Comparison of ENCODE assay signal across 9 mouse cellular contexts in the genomic region with DNA sequence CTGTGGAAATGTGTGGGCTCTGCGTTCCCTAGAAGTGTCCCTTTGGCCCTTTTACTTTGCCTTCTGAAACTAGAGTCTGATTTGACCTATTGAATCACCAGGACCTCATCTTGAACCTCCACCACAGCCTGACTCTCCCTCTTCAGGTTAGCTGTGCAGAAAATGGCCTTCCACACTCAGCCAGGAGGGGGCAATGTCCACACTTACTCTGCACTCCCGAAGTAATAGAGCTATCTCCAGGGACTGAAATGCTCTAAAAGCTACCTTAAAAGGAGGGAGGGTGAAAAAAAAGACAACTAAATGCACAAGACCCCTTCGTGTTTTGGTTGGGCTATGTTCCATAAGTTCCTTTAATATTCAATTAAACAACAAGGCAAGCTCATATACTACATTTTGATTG. TPM values are rescaled to one million over a fixed set of nuclear protein-coding genes. Genes with fewer than 3 reads are reported as not detected.
DNase-seq lines count a peak whose midpoint lies in the region; ATAC-seq and TF ChIP-seq lines count a peak whose summit lies in the region.
"Had no signal": no experiment of that assay in that cellular context is flagged by ENCODE, and none has a peak within 500 bp of the region (broad histone marks: within the 10 kb centered on the region; RNA-seq: fewer than 3 reads in every experiment).

No protein-coding gene starts in this region.

- 22% methylated on average over 3 of the region's 3 CpGs for WGBS in hindbrain, postnatal 0 days
- 15% methylated on average over 3 of the region's 3 CpGs for WGBS in liver, embryonic 13.5 days (ENCODE audit: insufficient replicate concordance)

- H3K9ac ChIP-seq in hindbrain, postnatal 0 days (replicated peaks; ENCODE audit: low read length) = no peak overlapping the region
- H3K9ac ChIP-seq in liver, embryonic 13.5 days = no peak overlapping the region

- TF ChIP-seq POLR2A in embryonic fibroblast, embryonic 13.5 days (IDR thresholded peaks at IDR 0.05; ENCODE audit: low read depth, low read length) = no peak

- peak; percentile 76; the same call in 1 of the 2 replicates for TF ChIP-seq CTCF in embryonic fibroblast, embryonic 13.5 days (IDR thresholded peaks at IDR 0.05; ENCODE audit: borderline replicate concordance, insufficient read depth, low read length)
- peak; percentile 80 for TF ChIP-seq CTCF in hindbrain, postnatal 0 days (IDR thresholded peaks at IDR 0.05; ENCODE audit: low read depth)

- H3K9me3 ChIP-seq in hindbrain, postnatal 0 days (ENCODE audit: low read length) = no peaks in the 10 kb centered on the region
- no peaks in the 10 kb centered on the region for H3K9me3 ChIP-seq in liver, embryonic 13.5 days (replicated peaks)

- no peak overlapping the region for H3K4me2 ChIP-seq in hindbrain, postnatal 0 days (ENCODE audit: low read depth, low read length)
- no peak overlapping the region for H3K4me2 ChIP-seq in liver, embryonic 13.5 days

- H3K4me3 ChIP-seq in embryonic fibroblast, embryonic 13.5 days (ENCODE audit: insufficient read depth, low read length) = no peak overlapping the region
- no peak overlapping the region for H3K4me3 ChIP-seq in hindbrain, postnatal 0 days (ENCODE audit: low read length)
- H3K4me3 ChIP-seq in liver, embryonic 13.5 days (replicated peaks) = no peak overlapping the region

- peaks cover 34% of the 10 kb centered on the region for H3K36me3 ChIP-seq in hindbrain, postnatal 0 days (ENCODE audit: insufficient read depth, low read length)
- peaks cover 35% of the 10 kb centered on the region for H3K36me3 ChIP-seq in liver, embryonic 13.5 days

- no peaks in the 10 kb centered on the region for H3K4me1 ChIP-seq in embryonic fibroblast, embryonic 13.5 days (ENCODE audit: control insufficient read depth, insufficient read depth, low read length)
- no peaks in the 10 kb centered on the region for H3K4me1 ChIP-seq in hindbrain, postnatal 0 days (ENCODE audit: insufficient read depth, low read length)
- H3K4me1 ChIP-seq in liver, embryonic 13.5 days (replicated peaks) = no peaks in the 10 kb centered on the region; the same call in 1 of the 2 replicates

- DNase-seq in cerebellum, adult 18-20 months = peak; percentile 32 to 46
- no peak for DNase-seq in cerebellum, adult 11-12 months
- DNase-seq in urinary bladder, postnatal 14 days (ENCODE audit: low spot score) = peak; percentile 66
- DNase-seq in urinary bladder, adult 2 months (ENCODE audit: low spot score) = no peak
- DNase-seq in hindbrain, postnatal 0 days (ENCODE audit: low spot score) = peak; percentile 63
- DNase-seq in liver, embryonic 13.5 days = peak; percentile 13
- DNase-seq in right cerebral cortex, adult 2 months (ENCODE audit: low spot score in 2 of 2) = peak; percentile 56 to 64

- H3K27me3 ChIP-seq in hindbrain, postnatal 0 days (ENCODE audit: insufficient read depth, low read length) = no peaks in the 10 kb centered on the region
- no peaks in the 10 kb centered on the region for H3K27me3 ChIP-seq in liver, embryonic 13.5 days

- no peak overlapping the region for H3K27ac ChIP-seq in embryonic fibroblast, embryonic 13.5 days (ENCODE audit: insufficient read depth, low read length)
- no peak overlapping the region for H3K27ac ChIP-seq in hindbrain, postnatal 0 days
- H3K27ac ChIP-seq in liver, embryonic 13.5 days = no peak overlapping the region

- no peak for ATAC-seq in hindbrain, postnatal 0 days
- ATAC-seq in liver, embryonic 13.5 days (ENCODE audit: low read depth) = no peak

RNA-seq across cellular contexts. Expression of gene Bnip1, which starts 13.9 kb away (rescaled TPM):
- 31.1 and 32.5 TPM in 2 replicates for polyA plus RNA-seq in urinary bladder, adult 2 months (2012; rRNA removed)
- 22.8 and 22.9 TPM in 2 replicates for polyA plus RNA-seq in embryonic fibroblast, embryonic 13.5 days (2011; ENCODE audit: insufficient read length, low read depth, missing spikeins)
- 38.6 and 42.1 TPM in 2 replicates for total RNA-seq in hindbrain, postnatal 0 days (2014; rRNA removed)
- 45.2 and 48.1 TPM in 2 replicates for polyA plus RNA-seq in hindbrain, postnatal 0 days (2015; fragmentation: Nextera tagmentation; extraction: Ambion mirVana)
- polyA plus RNA-seq in liver, embryonic 13.5 days (2015; fragmentation: Nextera tagmentation; extraction: Ambion mirVana) = 26.9 and 28.6 TPM in 2 replicates

RNA-seq across cellular contexts. Expression of gene Nkx2-5, which starts 50.1 kb away (rescaled TPM):
- polyA plus RNA-seq in urinary bladder, adult 2 months (2012; rRNA removed) = not detected in 2 replicates
- polyA plus RNA-seq in embryonic fibroblast, embryonic 13.5 days (2011; ENCODE audit: insufficient read length, low read depth, missing spikeins) = not detected in 2 replicates
- total RNA-seq in hindbrain, postnatal 0 days (2014; rRNA removed) = not detected in 2 replicates
- polyA plus RNA-seq in hindbrain, postnatal 0 days (2015; fragmentation: Nextera tagmentation; extraction: Ambion mirVana) = not detected in 2 replicates
- polyA plus RNA-seq in liver, embryonic 13.5 days (2015; fragmentation: Nextera tagmentation; extraction: Ambion mirVana) = 0.90 TPM in 1 of 2 replicates, not detected in the other
- total RNA-seq: layer of hippocampus, adult 8-10 months had no signal

Comparison
In these comparisons a context has a peak if more than half of its experiments do, and no peak if none do; other contexts are left out.
1. DNase-seq: peak in cerebellum, adult 18-20 months (2 of 2), urinary bladder, postnatal 14 days (single experiment), hindbrain, postnatal 0 days (single experiment), liver, embryonic 13.5 days (single experiment) and right cerebral cortex, adult 2 months (2 of 2); none in cerebellum, adult 11-12 months (single experiment) and urinary bladder, adult 2 months (single experiment).